Mouse (Mus musculus) right cerebral cortex, adult 2 months (tissue): Measurements from ENCODE around the gene Actr10.

Experiments used
- DNase-seq, 2 experiments: peaks; one replicate each; pipeline ENCODE4 v3.0.0; 2021 to 2022; ENCODE audit warnings: low spot score in 2 of 2

Actr10 gene

DNA sequence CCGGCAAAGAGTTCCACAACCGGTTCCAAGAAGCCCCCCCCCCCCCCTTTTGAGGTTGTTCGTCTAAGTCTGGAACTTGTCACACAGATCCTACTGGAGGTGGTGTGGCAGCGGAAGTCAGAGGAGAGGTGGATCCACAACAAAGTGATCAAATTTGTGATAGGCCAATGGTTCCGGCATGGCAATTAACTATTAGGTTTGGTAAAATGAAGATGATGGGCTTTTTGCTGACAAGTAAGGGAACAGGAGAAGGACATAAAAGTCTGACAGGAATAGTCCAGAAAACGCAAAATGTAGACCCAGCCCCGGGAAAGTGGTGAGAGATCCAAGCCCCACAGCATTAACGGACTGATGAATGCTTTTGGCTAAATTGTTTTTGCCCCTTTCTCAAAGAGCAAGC lies 29.9 kb downstream of the Actr10 start:
- DNase-seq = no peak

DNA sequence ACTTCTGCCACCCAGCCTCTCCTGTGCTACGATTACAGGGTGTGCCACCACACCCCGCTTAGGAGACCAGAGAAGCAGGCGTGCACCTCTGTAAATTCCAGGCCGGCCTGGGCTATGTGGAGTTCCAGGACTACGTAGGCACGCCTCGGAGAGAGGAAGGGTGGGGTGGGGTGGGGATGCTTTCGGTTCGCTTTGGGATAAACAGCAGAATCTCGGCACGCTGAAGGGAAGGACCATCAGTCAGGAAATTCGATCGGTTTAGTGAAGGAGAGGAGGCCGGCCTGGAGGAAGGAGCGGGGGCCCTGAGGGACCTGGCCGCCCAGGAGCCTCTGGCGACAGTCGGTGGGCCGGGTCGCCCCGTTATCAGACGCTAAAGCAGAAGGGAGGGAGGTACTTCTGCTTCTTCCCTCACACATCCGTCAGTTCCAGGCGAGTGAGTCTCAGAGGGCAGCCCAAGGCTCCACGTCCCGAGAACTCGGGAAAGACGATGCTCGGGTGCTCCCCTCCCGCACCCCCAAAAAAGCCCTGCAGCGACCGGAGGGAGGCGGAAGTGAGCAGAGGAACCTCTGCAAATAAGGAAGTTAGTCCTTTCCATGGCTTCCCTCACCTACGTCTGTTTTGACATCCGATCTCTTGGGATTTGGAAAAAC lies 30.6 kb downstream of the Actr10 start:
- peak; percentile 72 to 77 for DNase-seq

DNA sequence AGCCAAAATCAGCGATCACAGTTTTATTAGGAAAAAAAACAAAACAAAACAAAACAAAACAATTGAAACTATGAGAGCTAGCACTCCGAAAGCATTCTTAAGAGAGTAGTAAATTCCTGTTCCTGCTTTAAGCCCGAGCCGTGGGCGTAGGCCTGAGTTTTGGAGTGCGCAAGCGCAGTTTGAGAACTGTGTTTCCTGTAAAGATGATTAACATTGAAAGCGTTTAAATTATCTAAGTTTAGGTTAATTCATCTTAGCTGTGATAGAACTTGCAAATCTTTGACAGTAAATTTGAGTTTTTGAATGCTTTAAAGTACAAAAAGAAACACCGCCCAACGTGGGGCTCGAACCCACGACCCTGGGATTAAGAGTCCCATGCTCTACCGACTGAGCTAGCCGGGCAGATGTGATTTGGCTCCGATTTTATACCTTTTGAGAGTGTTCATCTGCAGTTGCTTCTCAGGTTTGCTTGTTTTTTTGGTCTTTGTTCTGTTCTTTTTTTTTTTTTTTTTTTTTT lies 31.2 kb downstream of the Actr10 start:
- peak; percentile 92 to 95 for DNase-seq

DNA sequence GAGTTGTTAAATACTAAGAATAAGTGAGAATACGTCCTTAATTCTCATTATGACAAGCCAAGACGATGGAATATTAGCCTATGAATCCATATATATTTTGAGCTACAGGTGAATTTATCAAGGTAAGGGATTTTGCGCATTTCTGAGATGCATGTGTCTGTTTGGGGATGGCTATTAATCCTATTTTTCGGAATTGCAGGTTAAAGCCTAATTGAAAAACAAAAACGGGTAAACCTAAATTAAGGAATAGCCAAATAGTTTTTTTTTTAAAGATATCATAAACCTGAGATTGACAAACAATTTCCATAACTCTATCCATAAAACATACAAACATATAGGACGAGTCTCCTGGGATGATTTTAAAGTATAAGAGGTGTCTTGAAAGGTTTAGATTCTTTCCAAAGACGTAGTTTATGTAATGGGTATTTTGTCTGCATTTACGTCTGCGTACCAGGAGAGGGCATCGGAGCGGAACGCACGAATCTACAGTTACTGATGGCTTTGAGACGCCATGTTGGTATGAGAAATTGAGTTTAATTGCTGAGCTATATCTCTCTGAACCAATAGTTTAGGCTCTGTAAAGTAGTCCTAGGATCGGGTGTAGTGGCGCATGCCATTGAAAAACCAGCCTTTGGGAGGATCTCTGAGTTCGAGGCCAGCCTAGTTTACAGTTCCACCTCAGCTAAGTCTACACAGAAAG lies 32.0 kb downstream of the Actr10 start:
- DNase-seq = peak; percentile 53 to 66

DNA sequence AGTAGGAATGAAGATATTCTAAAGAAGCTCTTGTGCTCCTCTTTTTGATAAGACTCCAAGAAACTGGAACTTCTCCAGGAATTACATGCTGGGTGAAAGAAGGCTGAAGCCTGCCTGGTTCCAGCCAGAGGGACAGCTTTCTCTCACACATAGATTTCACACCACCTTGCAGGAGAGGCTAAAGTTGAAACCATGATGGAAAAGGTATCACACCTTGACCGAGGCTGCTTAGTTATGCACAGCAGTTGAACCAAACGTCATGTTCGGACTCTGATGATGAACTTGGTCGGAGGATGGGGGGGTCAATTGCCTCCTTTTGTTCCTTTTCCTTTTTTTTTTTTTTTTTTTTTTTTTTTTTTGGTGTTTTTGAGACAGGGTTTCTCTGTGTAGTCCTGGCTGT lies 36.2 kb downstream of the Actr10 start:
- DNase-seq = no peak

GRCm38 (mm10) chr12:70974441-70975266 lies 37.0 kb downstream of the Actr10 start, which contains the start of gene Psma3:
Psma3 (plus strand) TSS chr12:70974621.
- peak; percentile 90 to 92 for DNase-seq

GRCm38 (mm10) chr12:70975406-70975805 lies 37.7 kb downstream of the Actr10 start:
- no peak for DNase-seq

- DNase-seq = no peak
These were observed 38.2 kb downstream of the Actr10 start for GRCm38 (mm10) chr12:70975891-70976290.

GRCm38 (mm10) chr12:70978345-70978744 lies 40.7 kb downstream of the Actr10 start:
- no peak for DNase-seq

DNA sequence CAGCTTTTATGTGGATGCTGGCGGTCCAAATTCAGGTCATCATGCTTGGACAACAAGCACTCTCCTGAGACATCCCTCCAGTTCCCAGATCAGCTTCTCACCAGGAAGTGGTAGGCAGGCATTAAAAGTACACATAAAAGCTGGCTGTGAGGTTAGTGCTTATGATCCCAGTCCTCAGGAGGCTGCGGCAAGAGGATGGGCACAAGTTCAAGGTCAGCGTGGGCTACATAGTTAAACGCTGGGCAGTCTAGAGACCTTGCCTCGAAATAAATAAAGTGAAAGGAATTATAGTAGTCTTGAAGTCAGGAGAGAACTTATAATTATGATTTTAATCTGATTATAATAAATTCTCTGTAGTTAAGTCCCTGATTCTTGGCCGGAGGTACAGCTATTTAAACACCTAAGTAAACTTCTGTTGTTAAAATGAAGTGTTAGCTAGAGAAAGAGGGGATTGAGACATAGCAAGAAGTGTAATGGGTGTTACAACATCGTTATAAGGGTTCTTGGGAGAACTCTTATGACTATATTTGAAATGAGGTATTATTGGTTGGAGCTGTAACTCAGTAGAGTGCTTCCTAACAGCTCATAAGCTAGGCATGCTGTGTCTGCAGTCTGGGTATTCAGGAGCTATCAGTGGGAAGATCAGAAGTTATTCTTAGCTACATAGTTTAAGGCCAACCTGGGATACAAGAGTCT lies 47.3 kb downstream of the Actr10 start:
- DNase-seq = no peak

DNA sequence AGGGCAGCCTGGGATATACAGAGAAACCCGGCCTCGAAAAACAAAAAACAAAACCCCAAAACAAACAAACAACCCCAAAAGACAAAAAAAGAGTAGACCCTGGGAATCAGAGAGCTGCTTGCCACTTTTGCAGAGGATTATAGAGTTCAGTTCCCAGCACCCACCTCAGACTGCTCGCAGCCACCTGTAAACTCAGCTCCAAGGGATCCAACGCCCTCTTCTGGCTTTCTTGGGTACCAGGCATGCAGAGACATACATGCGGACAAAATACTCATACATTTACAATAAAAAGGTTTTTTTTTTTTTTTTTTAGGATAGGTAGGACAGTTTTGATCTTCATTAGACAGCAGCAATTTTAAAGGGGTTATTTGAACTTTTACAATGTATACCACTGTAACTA lies 59.6 kb downstream of the Actr10 start:
- DNase-seq = no peak

GRCm38 (mm10) chr12:70999423-70999903 lies 61.8 kb downstream of the Actr10 start:
- no peak for DNase-seq

- no peak for DNase-seq
These were observed 62.7 kb downstream of the Actr10 start for GRCm38 (mm10) chr12:71000344-71000743.

DNA sequence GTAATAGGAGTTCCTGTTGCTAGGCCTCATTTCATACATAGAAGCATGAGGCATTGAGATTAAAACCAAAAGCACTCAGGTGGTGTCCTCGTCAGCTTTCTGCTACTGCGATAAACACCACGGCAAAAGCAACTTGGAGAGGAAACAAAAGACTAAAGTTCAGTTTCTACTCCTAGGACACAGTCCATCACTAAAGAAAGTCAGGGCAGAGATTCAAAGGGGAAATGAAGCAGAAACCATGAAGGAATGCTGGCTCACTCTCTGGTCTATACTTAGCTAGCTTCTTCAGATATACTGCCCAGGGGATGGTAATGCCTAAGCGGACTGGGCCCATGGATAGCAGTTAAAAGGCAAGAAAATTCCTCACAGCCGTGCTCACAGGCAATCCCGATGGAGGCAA lies 63.8 kb downstream of the Actr10 start:
- DNase-seq = no peak

GRCm38 (mm10) chr12:71003760-71004426 lies 66.2 kb downstream of the Actr10 start:
- no peak for DNase-seq

DNA sequence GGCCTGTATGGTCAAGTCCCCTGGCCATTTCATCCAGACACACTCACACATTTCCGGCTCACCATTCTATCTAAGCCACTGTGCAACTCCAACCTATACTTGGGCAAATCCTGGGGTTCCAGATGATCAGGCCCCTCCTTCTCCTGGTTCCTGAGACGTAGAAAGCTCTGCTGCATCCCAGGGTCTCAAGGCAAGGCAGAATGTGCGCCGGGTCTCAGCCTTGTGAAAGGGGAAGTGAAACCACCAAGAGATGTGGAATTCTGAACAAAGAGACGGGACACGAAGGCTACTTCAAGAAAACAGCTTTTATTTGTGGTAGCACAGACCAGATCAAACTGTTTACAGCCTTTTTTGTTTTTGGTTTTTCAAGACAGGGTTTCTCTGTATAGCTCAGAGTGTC lies 68.5 kb downstream of the Actr10 start:
- DNase-seq = no peak

- no peak for DNase-seq
These were observed 69.2 kb downstream of the Actr10 start for GRCm38 (mm10) chr12:71006901-71007300.

GRCm38 (mm10) chr12:71009769-71010168 lies 72.1 kb downstream of the Actr10 start:
- no peak for DNase-seq
